Mouse (Mus musculus): Measurements from ENCODE around the gene Shank1.

DNA sequence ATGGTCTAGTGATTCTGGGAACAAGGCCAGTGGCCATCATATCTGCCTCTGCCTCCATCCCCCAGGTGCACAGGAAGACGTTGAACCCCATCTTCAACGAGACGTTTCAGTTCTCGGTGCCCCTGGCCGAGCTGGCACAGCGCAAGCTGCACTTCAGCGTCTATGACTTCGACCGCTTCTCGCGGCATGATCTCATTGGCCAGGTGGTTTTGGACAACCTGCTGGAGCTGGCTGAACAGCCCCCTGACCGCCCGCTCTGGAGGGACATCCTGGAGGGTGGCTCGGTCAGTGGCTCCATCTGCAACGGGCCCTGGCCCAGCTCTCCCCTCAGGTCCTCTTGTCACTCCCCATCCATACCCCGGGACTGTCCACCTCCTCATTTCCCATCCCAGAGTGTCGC lies 83.2 kb downstream of the Shank1 start:
- TF ChIP-seq TAL1 (IDR thresholded peaks at IDR 0.05; ENCODE audit: low read length) (no peak), MYC (IDR thresholded peaks at IDR 0.05; ENCODE audit: low read depth, low read length) (no peak), POLR2A (IDR thresholded peaks at IDR 0.05; ENCODE audit: control insufficient read depth in 1 of 2, insufficient read depth in 1 of 2, low read depth in 1 of 2, low read length in 2 of 2, poor library complexity in 1 of 2) (no peak), GATA1 (IDR thresholded peaks at IDR 0.05; ENCODE audit: low read depth, low read length) (no peak), HCFC1 (IDR thresholded peaks at IDR 0.05; ENCODE audit: low read depth, low read length) (no peak), CTCF (IDR thresholded peaks at IDR 0.05 in 2 of 3, conservative IDR thresholded peaks at IDR 0.05 in 1 of 3; ENCODE audit: control insufficient read depth in 1 of 3, insufficient read depth in 1 of 3, low read depth in 2 of 3, low read length in 3 of 3, poor library complexity in 1 of 3, severe bottlenecking in 1 of 3) (no peak), E2F4 (IDR thresholded peaks at IDR 0.05; ENCODE audit: borderline replicate concordance, low read depth, low read length) (no peak), NELFE (IDR thresholded peaks at IDR 0.05; ENCODE audit: low read depth, low read length) (no peak), RAD21 (IDR thresholded peaks at IDR 0.05; ENCODE audit: low read depth, low read length) (no peak), ETS1 (IDR thresholded peaks at IDR 0.05; ENCODE audit: low read depth, low read length) (no peak), TCF12 (IDR thresholded peaks at IDR 0.05; ENCODE audit: low read depth, low read length) (no peak)
